Mouse (Mus musculus): ENCODE results near the gene Pias4. TPM values are rescaled to one million over a fixed set of nuclear protein-coding genes. Genes with fewer than 3 reads are reported as not detected.
A peak's percentile ranks its signal among the peaks of the same experiment; 100 is the strongest.
"Not testable (repeated sequence)": the region's sequence is repeated elsewhere in the genome, so short reads cannot be mapped to it uniquely, and the experiment has no call there.

The Pias4 gene
- total RNA-seq (2021): 10 to 100 TPM; 34.0 to 34.4 TPM
- long read RNA-seq, experiment 1, transcript Pias4-201 (11 exons, 2,571 nt): major isoform, 27 of 40 reads
- long read RNA-seq, experiment 1, partial matches to known transcripts: 2 of 40 reads
- long read RNA-seq, experiment 1, other reads (novel, unspliced or antisense): 11 of 40 reads
- long read RNA-seq, experiment 2, transcript Pias4-201 (11 exons, 2,571 nt): major isoform, 35 of 49 reads
- long read RNA-seq, experiment 2, partial matches to known transcripts: 5 of 49 reads
- long read RNA-seq, experiment 2, other reads (novel, unspliced or antisense): 9 of 49 reads

DNA sequence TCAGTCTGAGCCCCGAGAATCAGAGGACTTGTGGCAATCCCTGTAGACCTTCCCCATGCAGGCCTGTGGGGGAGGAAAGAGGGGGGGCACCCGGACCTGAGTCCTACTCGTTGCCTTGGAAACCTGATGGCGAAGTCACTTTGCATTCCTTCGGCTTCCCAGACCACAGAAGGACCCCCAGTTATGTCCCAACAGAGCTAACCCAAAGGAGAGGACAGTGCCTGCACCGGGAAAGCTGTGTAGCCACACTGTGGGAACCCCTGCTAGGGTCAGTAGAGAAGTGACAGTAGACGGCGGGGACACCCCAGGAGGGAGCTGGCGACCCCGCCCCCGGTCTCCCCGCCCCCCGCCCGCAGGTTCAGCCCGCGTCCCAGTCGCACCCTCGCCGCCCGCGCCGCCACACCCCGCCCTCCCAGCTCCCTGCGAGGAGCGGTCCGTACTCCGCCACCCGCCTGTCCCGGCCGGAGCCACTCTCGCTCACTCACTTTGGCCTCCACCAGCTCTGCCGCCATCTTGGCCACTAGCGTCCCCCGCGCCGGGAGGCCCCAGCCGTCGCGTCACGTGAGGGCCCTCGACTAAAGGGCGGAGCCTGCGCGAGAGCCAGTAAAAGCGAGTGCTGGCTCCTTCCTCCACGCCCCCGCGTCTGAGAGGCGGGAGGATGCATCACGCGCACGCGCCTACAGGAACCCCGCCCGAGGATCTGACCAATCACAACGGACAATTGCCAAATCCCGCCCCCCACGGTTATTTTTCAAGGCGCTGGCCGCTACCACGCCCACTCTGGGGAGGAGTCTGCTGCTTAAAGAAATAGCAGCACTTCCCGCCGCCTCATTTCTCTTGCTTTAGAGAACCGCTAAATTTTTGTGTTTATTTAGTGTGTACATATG is at the start of gene Pias4:
Gene Pias4, minus strand, starts transcription at position 724 of the 887 bp plus-strand sequence.
- DNase-seq (ENCODE audit: low spot score in 2 of 2): peak; percentile 98 to 99

DNA sequence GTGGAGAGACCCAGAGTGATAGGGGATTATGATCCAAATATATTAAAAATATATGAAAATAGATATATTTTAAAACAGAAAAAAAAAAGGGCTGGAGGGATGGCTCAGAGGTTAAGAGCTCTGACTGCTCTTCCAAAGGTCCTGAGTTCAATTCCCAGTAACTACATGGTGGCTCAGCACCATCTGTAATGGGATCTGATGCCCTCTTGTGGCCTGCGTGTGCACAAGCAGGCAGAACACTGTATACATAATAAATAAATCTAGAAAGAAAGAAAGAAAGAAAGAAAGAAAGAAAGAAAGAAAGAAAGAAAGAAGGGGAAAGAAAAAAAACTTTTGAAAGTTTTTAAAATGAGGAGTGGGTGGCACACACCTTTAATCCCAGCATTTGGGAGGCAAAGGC is 49.5 kb upstream of the Pias4 start:
- DNase-seq (ENCODE audit: low spot score in 2 of 2): not testable (repeated sequence)

DNA sequence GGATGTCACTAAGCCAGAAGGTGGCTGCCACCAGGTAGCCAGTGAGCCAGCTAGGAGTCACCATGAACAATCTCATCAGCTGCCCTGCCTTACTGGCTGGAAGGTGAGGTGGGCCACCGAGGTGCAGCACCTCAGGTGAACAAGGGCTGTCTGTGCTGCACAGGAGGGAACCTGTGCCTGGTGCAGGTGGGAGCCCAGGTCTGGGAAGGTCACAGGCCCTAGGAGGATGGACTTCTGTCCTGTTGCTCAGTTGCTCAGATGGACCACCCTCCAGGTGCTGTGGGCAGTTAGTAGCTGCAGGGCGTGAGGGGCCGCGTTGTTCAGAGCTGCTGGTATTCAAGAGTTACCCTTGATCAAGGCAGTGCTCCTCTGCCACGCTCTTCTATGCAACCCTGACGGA is 49.1 kb upstream of the Pias4 start:
- no peak for DNase-seq (ENCODE audit: low spot score in 2 of 2)

DNA sequence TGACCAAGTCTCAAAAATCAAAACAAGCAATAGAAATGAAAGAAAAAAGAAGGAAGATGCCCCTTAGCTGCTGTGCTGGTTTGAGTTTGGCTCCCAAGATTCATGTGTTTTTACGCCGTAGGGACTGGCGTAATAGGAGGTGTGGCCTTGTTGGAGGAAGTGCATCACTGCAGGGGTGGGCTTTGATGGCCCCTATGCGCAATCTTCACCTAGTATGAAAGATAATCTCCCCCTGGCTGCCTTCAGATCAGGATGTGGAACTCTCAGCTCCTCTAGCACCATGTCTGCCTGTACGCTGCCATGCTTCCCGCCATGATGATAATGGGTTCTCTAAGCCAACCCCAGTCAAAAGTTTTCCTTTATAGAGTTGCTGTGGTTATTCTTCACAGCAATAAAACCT is 48.5 kb upstream of the Pias4 start:
- DNase-seq (ENCODE audit: low spot score in 2 of 2): no peak

DNA sequence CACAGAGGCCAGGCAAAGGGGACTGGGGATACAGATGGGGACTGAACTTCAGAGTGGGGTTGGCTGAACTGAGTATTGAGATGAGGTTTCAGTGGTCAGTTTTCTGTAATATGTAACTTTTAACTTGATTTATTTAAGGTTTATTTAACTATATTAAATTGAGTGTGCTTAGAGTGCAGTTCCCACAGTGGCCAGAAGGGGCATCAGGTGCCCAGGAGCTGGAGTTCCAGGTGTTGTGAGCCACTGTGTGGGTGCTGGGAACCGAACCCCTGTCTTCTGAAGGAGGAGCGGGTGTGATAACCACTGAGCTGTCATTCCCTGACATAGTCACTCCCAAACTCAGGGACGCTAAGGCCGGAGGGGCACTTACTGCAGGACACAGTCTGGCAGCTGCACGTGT is 42.4 kb upstream of the Pias4 start:
- no peak for DNase-seq (ENCODE audit: low spot score in 2 of 2)

DNA sequence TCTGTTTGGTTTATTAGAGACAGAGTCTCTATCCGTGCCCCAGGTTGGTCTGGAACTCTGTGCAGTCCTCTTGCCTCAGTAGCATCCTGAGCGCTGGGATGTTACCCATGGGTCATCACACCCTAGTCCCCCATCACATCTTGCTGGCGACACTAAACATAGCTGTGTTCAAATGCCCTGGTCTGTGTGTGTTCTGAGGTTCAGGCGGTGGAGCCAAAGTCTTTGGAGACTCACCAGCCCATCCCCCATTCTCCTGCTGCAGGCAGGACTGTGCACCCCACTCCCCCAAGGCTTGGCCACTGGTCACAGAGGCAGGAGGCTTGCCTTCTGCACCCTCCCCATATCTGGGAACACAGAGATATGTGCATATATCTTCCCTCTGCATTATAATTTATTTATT is 36.4 kb upstream of the Pias4 start:
- no peak for DNase-seq (ENCODE audit: low spot score in 2 of 2)

DNA sequence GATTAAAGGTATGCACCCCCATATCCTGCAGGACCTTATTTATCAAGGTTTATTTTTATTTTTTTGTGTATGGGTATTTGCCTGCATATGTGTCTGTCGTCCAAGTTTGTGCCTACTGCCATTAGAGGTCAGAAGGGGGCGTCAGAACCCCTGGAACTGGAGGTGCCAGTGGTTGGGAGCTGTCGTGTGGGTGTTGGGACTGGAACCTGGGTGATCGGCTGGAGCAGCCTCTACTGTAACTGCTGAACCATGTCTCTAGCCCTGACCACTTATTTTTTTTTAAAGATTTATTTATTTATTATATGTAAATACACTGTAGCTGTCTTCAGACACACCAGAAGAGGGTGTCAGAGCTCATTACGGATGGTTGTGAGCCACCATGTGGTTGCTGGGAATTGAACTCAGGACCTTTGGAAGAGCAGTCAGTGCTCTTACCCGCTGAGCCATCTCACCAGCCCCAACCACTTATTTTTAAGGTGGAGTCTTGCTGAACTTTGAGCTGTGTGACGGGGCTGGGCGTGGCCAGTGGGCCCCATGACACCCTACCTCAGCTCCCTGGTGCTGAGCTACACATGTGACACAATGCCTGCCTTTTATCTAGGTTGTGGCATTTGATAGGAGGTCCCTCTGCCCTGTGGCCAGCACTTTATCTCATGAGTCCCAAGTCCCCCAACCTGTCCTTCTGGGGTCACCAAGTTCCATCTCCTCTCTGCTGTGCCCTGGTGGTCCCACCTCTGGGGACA is 35.4 kb upstream of the Pias4 start:
- DNase-seq (ENCODE audit: low spot score in 2 of 2): no peak

DNA sequence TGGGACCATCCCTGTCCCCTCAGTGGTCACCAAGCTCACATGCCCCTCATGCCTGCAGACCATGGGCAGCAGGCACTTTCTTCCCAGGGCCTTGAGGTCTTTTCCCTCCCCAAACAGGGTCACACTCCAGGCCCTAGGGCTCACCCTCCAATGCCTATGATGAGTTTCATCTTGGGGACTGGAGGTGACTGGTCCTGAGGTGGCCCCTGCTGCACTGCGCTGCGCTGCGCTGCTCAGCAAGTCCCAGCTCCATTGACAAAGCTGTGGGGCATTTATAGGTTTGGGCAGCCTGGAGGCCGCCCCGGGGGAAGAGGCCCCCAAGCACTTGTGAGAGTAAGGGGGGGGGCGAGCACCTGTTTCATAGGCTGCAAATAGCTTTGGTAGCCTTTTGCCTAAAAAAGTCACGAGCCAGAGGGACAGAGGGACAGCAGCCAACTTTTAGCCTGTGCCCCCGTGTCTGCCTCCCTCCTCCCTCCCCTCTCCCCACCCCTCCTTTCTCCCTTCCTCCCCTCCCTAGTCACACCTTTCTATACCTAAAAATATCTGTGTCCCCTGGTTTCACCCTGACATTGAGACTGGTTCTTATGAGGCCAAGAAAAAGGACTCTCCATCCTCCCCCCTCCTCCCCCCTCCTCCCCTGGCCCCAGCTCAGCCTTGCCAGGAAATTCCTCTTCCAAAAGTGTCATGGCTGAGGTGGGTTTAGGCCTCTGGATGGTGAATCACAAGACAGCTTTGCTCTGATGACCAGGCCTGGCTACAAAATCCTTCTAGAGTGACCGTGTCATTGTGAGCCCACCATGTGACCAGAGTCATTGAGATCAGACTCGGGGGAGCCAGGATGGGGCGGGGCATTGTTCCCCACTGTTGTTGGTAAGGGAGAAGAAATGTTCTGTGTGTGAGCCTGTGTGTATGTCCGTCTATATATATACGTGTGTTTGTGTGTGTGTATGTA is 34.4 kb upstream of the Pias4 start, which contains the start of gene Nmrk2:
Gene Nmrk2, minus strand, starts transcription at position 245 of the 952 bp plus-strand sequence.
- no peak for DNase-seq (ENCODE audit: low spot score in 2 of 2)

DNA sequence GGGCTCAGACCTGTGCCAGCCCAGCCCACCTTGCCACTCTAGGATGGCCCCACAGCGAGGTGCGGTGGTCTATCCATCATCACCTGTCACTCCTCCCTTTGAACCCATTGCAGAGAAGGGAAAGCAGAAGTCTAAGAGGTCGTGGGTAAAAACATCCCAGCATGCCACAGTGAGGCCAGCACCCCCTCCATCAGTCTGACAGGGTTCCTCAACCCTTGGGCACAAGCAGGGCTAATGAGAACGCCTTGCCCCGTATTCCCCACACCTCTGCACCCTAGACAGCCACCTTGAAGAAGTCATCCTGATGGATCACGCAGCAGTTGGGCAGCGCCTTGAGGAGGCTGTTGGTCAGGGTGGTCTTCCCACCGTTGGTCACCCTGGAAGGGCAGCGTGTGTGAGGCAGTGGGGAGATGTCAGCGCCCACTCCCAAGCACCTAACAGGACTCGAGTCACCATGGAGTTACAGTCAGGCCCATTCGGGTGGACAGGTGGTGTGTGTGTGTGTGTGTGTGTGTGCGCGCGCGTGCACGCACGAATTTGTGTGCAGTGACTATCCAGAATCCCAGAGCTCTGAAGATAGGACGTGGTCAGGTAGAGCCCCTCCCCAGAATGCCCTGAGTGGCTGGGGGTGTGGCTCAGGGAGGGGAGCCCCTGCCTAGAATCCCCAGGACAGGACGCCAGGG is 33.0 kb upstream of the Pias4 start:
- DNase-seq (ENCODE audit: low spot score in 2 of 2): no peak

DNA sequence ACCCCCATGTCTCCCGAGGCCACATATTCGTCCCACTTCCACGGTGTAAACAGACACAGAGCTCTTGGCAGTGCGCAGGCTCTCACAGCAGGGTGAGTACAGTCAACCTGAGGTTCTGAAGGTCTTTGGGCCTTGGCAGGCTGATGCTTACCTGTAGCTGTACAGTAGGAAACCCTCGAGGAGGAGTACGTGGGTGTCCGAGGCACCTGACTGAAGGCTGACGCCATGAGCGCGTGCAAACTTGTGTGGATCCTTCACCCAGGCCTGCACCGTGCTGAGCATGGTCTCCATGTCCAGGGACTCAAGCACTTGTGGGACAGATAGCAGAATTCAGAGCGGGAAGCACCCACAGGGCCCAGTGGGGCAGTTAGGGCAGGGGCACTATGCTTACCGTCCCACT is 32.4 kb upstream of the Pias4 start:
- no peak for DNase-seq (ENCODE audit: low spot score in 2 of 2)

DNA sequence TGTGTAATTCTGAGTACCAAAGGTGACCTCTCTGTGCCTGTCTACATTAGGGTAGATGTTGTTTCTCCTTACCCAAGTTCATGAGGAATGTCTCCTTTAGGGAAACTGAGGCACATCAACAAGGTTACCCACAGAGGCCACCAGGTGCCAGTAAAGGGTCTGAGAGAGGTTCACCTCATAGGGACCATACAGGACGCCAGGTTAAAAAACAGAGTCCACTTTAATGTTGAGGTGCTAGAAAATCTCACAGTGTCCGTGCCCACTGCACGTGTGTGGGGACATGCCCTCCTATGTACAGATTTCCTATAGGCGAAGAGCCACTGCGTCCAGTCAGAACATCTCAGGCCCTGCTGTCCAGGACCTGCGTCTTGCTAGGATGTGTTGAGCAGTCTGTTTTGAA is 31.3 kb upstream of the Pias4 start:
- DNase-seq (ENCODE audit: low spot score in 2 of 2): no peak

DNA sequence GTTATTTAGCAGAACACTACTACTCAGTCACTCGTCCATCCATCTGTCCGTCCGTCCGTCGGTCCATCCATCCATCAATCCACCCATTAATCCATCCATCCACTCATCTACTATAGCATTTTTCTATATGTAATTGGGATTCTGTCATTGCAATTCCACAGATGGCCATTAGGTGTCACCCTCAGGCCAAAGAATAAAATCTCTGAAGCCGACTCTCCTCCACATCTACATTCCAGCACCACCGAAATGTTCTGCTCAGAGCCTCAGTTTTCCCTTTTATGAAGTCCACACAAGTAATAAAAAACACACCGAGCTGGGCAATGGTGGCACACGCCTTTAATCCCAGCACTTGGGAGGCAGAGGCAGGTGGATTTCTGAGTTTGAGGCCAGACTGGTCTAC is 30.5 kb upstream of the Pias4 start:
- DNase-seq (ENCODE audit: low spot score in 2 of 2): no peak

DNA sequence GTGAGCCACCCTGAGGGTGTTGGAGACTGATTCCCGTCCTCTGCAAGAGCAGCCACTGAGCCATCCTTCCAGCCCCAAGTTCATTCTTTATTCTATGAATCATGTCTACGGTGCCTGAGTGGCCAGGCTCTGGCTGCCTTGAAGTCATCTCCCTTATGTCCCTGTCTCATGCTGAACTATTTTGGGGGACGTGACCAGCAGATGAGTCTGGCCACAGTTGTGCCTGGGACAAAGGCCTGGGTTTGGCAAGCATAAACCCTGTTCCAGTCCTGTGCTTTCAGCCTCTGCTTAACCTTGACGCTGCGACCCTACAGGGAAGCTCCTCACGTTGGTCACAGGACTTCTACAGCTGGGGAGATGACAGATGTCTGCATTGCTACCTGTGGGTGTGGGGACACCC is 29.6 kb upstream of the Pias4 start:
- no peak for DNase-seq (ENCODE audit: low spot score in 2 of 2)

DNA sequence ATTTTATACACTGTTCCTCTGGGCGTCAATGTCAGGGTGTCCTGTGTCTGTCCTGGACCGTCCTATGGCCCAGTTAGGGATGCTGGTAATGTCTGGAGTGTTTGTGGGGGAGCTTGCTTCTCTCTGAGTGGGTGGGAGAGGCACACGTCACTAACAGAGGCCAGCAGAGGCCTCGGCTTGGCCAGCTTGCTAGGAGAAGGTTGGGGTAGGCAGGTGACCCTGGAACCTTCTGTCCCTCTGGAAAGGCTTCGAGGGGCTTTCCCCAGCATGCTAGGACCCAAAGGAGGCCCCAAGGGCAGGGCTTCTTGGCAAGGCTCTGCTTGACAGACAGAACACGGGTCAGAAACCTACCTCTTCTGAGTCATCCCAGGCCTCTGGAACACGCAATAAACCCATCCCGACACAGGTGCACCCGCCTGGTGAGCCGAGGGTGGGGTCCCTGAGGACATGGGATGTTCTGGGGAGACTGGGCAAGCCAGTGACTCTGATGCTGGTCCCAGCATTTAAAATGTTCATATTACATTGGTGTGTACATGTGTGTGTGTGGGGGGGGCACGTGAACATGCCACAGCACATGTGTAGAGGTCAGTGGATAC is 28.8 kb upstream of the Pias4 start:
- DNase-seq (ENCODE audit: low spot score in 2 of 2): no peak

DNA sequence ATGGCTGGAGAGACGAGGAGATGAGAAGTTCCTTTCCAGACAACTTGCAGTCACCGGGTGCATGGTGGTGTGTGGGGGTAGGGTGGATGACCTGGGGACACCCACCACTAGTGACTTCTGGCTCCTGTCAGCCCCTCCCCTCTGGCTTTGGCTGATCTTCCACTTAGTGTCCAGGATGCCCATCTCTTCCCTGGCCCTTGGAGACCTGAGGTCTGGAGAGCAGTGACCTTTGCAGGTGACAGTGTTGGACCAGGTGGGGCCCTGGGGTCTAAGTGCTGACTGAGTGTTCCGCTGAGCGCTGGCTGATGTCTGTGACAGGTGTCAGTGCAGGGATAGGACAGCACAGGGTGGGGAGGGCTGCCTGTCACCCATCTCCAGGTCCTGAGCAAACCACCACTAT is 27.6 kb upstream of the Pias4 start:
- DNase-seq (ENCODE audit: low spot score in 2 of 2): no peak

DNA sequence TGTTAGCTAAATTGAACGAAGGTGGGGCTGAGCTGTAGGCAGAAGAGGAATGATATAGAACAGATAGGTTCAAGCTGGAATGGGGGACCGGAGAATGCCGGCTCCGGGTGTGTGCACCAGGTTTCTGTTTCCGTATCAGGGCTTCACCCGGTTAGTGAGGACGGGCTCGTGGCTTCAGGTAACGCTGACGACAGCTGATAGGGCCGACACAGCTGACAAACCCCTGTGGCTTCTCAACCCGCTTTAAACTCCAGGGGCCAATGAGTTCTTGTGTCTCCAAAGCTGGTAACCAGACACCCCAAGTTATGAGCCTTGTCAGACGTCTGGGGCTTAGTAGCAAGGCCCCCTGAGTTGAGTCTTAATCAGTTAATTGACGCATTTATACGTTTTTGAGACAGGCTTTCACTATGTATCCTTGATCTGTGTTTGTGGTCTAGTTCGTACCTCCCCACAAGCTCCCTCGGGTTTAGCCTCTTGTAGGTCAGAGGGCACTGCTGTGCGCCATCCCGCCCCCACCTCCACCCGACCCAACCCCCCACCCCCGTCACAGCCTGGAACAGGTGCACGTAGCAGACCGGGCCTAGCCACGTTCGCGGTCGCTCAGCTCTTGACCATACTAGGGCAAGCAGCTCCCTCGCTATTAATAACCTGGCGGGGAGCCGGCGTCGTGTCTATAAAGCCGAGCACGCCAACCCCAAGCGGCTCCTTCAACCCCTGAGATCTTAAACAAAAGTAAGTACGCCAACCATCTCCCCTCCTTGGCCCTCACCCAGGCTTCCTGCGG is 26.5 kb upstream of the Pias4 start:
- DNase-seq (ENCODE audit: low spot score in 2 of 2): no peak

DNA sequence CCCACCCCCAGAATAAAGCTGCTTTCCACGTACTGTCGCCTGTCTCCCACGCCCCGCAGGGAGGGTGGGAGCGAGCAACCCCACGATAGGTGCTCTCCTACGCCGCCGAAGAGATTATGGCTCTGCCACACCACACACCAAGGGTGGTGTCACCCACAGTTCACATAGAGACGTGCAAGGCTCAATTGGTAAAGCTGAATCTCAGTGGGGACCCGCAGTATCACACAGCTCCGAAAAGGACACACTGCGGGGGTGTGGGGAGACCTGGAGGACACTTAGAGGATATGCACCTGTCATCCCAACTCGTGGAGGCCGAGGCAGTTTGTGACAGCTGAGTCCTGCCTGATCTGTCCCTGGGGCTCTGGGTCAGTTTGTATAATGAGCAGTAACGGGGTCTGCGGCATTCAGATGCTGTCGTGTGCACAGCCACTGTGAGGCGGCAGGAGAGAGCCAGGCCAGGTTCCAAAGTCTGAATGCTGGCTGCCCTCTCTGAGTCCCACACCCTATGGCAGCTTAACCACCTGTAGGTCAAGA is 25.3 kb upstream of the Pias4 start:
- DNase-seq (ENCODE audit: low spot score in 2 of 2): no peak

DNA sequence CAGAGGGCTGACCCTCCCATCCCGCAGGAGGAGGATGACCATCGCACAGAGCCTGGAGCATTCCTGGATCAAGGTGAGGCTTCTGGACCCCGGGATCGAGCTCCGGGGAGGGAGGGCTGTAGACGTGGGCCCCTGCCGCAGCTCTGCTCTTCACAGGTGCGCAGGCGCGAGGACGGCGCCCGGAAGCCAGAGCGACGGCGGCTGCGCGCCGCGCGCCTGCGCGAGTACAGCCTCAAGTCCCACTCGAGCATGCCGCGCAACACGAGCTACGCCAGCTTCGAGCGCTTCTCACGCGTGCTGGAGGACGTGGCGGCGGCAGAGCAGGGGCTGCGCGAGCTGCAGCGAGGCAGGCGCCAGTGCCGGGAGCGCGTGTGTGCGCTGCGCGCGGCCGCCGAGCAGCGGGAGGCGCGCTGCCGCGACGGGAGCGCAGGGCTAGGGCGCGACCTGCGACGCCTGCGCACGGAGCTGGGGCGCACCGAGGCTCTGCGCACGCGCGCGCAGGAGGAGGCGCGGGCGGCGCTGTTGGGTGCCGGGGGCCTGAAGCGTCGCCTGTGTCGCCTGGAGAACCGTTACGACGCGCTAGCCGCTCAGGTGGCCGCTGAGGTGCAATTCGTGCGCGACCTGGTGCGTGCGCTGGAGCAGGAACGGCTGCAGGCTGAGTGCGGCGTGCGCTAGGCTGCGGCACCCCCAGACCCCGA is 24.7 kb upstream of the Pias4 start:
- peak in 1 of 2 experiments; percentile 67 for DNase-seq (ENCODE audit: low spot score in 2 of 2)

Measured in adrenal gland, postnatal 4 days (tissue).